Mouse (Mus musculus): ENCODE results near the gene Slc7a7.

The Slc7a7 gene

DNA sequence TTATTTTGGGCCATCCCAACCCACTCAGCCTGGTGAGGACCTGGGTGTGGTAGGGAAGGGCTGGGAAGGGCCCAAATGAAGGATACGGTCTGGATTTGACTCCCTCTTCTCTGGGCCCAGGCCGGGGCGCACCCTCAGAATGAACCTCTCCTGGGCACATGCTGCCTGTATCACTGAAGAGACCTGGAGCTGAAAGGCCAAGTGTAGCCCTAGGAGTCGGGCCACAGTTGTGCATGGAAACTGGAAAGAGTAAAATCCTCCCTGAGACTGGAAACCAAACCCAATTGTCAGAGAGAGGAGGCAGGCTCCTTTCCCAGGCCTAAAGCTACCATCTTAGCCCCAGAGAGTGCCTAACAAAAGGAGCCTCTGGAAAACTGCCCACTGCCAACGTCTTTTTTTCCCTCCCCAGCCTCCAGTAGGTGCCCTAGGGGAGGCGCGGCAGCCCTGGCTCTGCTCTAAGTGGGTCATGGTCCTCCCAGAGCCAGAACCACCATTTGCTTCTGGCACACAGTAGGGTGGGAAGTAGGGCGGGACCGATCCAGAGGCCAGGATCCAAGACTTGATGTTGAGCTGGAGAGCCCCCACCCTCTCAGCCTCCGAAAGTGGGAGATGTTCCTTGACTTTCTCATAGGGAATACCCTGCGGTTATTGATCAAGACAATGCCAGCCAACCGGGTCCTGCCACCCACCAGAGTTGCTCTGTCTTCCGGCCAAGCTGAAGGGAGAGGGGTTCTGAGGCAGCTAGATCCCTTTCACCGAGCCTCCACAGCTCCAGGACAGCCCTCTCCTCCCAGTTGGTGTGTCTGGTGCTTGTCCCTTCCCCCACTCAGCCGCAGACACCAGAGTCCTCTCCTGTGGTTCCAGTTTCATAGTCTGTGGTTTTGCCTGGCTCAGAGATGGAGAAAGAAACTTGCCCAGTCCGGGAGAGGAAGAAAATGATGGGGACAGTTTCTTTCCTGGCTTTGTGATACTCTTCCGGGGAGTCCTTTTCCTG is 15.6 kb upstream of the Slc7a7 start:
- no peak for DNase-seq (ENCODE audit: low read depth)

DNA sequence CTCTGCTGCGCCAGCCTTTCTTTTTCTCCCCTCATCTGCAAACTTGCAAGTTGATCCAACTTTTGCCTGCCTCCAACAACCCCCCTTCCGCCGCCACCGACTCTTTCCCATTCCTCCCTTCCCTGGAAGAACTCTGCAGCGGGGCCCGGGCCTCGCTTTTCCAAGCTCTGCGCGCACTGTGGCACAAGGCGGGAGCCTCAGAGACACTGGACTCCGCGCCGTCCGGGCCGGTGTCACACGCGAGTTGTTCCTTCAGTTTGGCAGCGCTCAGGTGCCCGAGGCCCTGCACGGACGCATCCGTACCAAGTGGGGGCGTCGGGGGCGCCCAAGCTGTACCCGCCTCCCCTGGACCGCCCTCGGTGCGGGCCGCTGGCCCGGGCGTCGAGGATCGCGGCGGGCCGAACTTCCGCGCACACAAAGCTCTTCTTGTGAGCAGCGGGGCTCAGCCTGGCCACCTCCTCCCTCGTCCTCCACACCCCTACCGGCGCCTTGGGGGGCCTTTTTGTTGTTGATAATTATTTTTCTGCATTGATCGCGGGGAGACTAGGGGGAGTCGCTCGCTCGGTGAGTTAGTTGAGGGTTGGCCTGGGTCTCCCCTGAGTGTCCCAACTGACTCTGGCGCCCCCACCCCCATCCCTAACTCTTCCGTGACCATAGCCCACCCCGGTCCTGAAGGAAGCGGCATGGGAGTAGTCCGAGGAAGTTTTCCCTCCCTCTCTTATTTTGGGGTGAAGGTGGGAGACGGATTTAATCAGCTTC is 14.7 kb upstream of the Slc7a7 start:
- no peak for DNase-seq (ENCODE audit: low read depth)

DNA sequence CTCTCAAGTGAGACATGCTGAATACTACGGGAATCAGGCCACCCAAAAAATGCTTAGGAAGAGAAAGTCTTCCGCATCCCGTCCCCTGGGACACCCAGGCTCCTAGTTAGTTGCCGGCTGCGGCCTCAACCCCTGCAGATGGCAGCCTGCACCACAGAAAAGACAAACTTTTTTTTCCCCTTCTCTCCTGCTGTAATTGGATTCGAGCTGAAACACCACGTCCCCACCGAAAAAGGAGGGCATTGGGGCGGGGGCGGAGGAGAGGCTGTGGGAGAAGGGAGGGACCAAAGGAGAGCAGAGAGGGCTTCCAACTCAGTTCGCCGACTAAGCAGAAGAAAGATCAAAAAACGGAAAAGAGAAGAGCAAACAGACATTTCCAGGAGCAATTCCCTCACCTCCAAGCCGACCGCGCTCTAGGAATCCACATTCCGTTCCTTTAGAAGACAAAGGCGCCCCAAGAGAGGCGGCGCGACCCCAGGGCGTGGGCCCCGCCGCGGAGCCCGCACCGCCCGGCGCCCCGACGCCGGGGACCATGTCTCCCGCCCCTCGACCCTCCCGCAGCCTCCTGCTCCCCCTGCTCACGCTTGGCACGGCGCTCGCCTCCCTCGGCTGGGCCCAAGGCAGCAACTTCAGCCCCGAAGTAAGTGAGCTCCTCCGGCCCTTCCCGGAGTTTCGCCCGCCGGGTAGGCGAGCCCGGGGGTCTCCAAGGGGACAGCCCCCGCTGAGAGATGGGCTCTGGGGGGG is 13.9 kb upstream of the Slc7a7 start, which contains the start of gene Mmp14:
Mmp14 (plus strand) TSS at position 279 of the 744 bp plus-strand sequence.
- DNase-seq (ENCODE audit: low read depth): no peak

DNA sequence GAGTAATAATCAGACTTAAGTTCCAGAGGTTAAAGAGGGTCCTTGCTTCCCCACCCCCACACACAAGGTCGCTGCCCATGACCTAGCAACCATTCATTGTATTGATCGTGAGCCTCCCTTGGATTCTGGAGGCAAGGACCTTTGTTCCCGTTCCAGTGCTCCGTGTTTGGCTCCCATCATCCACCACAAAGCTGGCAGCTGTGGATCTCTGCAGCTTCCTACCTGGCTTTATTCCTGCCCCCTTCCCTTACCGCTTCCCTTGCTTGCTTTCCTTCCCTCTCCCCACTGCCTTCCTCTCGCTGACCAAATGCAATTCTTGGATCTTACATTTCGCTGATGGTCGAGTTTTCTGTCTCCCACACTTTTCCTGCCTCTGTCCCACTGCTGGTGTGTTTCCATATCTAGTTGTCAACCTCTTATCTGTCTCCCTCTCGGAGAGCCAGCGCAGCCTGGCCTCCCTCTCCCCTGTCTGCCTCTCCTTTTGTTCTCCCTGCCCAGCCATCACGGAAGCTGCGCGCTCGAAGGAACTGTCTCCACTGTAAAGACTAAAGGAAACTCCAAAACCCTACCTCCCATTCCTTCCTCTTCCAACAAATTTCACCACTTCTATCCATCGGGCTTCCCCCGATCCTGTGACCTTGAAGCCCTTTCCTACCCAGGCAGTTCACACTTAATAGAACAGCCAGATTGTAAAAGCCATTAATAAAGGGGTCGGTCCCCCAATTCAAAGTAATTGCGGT is 13.0 kb upstream of the Slc7a7 start:
- DNase-seq (ENCODE audit: low read depth): no peak

DNA sequence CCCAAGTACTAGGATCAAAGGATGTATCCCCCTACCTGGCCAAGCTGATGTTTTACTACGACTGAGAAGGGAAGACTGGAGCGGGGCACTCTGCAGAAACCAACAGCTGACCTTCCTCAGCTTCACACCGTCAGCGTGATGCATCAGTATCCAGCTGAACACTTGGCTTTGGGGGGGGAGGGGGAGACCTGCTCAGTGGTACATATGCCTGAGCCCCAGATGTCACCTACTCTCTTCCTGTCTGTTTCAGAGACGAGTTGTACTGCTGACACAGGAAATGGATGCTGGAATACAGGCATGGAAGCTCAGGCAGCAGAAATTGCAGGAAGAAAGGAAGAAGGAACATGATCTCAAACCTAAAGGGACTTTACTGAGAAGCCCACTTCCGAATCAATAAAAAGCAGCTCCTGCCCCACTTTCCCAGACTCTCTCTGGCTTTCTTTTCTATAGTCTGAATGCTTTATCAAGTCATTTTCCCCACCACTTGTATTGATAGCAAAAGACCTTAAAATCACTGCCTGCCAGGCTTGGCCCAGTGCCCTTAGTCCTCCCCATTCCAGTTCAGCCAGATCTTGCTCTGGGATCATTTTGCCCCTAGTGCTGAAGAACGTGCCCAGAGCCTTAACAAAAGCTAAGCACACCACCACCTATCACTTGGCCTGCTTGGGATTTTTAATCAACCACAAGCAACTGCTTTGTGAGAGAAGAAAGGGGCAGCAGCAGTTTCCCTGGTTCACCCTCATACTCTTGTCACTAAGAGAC is 11.9 kb upstream of the Slc7a7 start:
- DNase-seq (ENCODE audit: low read depth): no peak

DNA sequence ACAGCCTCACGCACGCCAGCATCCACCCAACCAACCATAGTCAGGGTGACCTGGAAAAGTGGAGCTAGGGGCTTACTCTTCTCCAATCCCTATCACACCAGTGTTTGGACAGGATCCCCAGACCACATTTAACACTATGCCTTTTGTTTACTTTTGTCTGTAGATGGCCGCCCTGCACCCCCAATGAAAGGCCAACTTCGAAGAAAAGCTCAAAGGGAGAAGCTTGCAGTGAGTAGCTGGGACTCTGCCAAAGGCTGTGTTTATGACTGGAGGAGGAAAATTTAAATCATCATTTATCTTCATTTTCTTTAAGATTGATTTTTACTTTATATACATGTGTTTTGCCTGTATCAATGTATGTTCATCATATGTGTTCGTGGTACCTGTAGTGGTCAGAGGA is 10.8 kb upstream of the Slc7a7 start:
- DNase-seq (ENCODE audit: low read depth): no peak

DNA sequence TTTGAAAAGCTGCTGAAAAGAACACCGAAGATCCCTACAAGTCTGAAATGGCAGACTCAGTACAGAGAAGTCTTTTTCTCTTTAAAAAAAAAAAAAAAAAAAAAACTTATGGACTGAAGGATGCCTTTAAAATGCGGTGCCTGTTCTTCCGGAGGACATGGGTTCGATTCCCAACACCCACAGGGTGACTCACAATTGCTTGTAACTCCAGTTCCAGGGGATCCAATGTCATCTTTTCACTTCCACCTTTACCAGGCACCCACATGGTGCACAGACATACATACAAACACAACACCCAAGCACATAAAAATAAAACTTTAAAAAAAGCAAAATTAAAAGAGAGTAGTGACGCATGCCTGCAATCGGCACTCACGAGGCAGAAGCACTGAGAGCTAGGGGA is 10.1 kb upstream of the Slc7a7 start:
- no peak for DNase-seq (ENCODE audit: low read depth)

DNA sequence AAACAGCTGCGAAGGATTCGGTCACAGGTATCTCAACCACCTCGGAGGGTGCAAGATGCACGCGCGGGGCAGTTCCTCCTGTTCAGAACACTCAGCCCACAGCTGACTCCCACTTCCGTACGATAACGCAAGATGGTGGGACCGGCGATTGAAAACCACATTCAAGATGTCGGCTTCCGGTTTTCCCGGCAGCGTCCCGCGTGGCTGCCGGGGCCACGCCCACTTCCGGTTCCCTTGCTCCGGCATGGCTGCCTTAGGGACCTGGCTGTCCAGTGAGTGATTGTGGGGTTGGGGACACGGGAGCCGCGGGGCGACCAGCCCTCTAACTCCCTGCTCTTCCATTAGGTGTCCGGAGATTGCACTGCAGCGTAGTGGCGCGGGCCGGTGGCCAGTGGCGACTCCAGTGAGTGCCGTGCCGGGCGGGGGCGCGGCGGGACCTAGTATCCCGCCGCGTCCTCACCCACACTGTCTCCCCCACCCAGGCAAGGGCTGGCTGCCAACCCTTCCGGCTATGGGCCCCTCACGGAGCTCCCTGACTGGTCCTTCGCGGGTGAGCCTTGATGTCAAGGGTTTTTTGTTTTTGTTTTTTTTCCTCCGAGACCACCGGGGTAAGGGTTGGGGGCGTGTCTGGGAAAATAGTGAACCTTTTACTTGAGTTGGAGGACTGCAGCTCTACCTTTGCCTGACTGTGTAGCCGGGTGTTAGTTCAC is 9.3 kb upstream of the Slc7a7 start, which contains the start of gene Mrpl52:
Mrpl52 (plus strand) TSS at position 221 of the 710 bp plus-strand sequence.
- no peak for DNase-seq (ENCODE audit: low read depth)

DNA sequence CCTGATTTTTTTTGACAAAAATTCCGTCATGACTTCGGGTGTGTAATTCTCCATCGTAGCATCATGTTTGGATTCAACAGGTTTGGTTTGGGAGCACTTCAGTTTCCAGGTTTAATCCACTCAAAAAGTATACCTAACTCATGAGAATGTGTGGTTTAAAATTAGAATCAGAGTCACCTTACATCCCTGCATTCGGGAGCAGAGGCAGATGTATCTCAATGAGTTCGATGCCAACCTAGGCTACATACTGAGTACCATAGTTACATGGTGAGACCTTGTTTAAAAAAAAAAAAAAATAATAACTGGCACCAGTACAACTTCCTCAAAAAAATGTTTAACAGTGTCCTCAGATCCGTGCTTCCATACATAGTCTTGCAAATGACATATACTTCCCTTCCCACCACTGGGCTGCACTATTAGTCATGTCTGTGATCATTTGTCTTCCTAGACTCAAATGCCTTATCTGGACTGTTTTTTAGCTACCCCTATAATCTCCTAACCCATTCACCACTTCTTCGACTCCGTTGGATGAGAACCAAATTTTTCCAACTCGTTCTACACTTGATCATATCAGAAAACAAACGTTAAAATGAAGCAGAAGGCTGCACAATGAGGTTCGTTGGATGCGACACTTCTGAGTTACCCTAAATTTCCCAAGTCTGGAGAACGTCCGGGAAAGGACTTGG is 8.6 kb upstream of the Slc7a7 start:
- no peak for DNase-seq (ENCODE audit: low read depth)

DNA sequence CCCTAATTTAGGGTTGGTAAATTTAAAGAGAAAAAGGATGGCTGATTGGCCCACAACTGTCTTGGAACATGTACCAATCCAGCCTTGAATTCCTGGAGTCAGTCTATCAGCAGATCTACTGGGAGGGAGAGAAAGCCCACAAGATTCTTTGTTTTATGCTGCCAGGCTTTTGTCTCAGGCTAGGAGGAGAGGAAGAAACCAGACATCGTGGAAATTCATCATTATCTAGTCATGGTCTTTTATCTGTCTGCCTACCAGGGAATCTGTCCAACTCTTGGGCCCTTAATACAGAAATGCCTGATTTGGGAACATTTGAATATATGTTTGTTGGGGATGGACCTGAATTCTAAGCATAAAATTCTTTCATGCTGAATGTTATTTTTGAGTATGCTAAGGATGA is 8.0 kb upstream of the Slc7a7 start:
- no peak for DNase-seq (ENCODE audit: low read depth)

DNA sequence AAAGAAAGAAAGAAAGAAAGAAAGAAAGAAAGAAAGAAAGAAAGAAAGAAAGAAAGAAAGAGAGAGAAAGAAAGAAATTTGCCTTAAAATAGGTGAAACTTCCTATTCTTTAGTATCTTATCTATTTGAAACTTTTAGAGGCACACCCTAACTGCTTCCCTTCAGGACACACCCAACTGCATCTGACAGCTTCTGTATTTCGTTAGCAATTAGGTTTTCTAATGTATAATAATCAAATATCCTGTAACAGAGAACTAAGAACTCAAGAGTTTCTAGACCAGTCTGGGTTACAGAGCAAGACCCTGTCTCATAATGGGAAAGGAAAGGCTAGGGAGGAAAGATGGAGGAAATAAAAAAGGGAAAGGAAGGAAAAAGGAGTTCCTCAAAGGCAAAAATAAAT is 7.1 kb upstream of the Slc7a7 start:
- DNase-seq (ENCODE audit: low read depth): no peak

DNA sequence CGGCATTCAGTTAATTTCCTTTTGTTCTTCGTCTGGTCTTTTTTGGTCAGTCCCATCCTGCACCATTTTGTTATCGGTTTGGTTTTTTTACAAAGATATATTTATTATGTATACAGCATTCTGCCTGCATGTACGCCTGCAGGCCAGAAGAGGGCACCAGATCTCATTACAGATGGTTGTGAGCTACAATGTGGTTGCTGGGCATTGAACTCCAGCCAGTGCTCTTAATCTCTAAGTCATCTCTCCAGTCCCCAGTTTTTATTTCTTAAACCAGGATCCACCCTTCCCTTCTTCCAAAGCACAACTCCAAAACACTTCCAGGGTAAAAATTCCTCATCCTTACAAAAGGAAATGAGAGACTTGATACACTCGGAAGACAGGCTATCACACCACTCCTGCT is 5.8 kb upstream of the Slc7a7 start:
- no peak for DNase-seq (ENCODE audit: low read depth)

DNA sequence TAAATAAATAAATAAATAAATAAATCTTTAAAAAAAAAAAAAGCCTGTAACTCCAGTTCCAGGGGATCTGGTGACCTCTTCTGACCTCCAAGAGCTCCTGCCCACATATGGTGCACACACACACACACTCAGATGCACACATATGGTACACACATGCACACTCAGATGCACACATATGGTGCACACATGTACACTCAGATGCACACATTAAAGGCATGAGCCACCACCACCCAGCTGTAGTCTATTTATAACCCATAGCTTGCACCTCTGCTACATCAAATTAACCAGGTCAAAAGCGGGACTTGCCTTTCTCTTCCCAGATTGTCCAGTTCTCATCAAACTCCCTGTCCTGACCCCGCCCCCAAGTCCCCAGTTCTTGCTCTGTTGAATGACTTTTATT is 3.4 kb upstream of the Slc7a7 start:
- DNase-seq (ENCODE audit: low read depth): no peak

DNA sequence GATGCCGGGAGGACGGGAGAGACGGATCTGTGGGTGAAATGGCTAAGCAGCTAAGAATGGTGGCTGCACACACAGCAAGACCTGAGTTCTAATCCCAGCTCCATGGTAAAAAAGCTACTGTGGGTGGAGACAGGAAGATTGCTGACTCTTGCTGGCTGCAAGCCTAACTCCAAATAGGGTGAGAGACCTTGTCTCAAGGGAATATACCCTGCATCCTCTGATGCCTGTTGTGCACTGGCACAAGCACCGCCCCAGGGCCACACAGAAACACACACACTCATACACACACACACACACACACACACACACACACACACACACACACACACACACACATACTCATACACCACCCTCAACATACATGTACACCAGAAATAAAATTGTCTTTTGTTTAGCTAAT is 750 bp downstream of the Slc7a7 start:
- DNase-seq (ENCODE audit: low read depth): no peak

DNA sequence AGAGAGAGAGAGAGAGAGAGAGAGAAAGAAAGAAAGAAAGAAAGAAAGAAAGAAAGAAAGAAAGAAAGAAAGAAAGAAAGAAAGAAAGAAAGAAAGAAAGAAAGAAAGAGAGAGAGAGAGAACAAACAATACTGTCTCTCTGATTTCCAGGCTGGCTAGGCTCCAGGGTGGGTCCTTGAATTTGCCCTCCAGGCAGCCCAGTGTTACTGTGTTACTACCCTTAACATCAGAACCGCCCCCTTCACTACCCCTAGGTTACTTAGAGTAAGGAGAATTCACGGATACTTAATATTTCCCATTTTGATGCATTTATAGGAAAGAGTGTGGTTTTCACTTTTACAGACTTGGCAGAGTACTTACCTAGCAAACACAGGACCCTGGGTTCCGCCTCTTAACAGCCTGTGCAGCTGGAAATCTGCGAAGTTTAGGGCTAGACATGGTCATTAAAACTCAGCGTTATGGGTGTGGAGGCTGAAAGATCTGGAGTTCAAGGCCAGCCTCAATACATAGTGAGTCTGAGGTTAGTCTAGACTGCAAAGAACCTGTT is 1.3 kb downstream of the Slc7a7 start:
- no peak for DNase-seq (ENCODE audit: low read depth)

DNA sequence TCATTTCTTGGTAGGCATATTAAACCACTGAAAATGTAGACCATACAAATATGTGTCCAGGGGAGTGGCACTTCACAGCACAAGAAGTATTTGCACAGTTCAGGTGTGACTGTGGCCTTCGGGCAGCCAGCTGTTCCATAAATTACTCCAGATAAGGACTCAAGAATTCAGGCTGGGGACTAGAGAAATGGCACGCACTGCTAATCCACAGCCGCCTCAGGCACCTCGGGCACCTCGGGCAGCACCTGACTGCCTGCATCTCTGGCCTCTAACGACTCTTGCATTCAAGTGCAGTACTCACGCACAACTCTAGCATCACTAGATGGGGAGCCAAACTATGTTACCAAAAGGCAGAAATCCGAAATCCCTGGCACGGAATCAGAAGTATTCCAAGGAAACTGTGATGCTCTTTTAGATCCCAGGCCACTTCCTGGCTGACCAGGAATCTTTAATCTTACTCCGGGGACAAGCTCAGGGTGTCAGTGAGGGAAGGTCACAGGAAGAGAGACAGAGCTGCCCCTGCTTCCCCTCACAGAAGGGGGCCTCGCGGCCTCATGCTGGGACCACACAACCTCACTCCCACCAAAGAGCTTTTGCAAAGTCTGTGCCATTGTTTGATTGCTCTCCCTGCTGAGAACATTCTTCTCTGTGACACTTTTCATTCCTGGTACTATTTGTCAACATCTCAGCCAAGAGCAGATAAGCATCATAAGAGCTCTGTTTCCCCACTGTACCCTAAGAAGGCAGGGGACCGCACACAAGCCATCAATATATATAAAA is 2.1 kb downstream of the Slc7a7 start:
- no peak for DNase-seq (ENCODE audit: low read depth)

DNA sequence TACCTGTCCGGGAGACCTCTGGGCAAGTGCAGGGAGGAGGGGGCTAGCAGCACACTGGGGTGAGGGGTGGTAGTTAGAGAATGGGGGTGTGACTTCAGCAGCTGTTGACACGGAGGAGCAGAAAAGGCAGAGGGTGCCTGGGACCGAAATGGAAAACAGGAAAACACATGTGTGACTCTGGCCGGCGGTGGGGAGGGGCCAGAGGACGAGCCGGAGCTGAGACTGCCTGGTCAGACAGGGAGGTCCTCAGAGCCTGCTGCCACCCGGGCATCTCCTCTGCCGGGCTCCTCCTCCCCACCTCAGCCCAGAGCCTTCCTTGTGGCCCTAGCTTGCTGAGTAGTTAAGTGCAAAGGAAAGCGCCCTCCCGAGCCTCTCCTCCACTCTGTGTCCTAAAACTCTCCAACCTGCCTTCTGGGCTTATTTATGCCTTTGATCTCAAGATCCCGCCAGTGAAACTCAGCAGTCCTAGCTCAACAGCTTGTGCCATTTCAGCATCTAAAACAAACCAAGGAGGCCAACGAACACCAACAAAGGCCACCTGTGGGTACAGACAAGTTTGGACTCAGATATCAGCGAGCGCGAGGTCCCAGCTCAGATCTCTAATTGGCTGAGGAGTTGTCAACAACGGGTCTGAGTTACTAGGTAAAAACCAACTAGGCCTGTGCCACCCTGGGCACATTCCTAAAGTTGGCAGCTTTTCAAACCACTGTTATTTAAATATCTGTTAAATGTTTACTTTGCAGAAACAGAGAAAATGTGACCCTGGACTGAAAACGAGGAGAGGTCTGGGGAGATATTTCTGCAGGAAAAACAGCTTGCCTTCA is 3.5 kb downstream of the Slc7a7 start:
- DNase-seq (ENCODE audit: low read depth): no peak

Data from c-Kit-positive CD71-negative TER-119-negative erythroid progenitor cells, embryonic 14.5 days (primary cell).